Mouse (Mus musculus) liver, embryonic 14.5 days (tissue): ENCODE data around the gene Galnt2. TPM values are rescaled to one million over a fixed set of nuclear protein-coding genes. Genes with fewer than 3 reads are reported as not detected.

Source experiments
- ATAC-seq: fragments of 200-750 bp; cut with Nextera tagmentation; 2 replicates; pipeline ENCODE4 v1.8.0; 2017; ENCODE audit warnings: moderate number of reproducible peaks, mild to moderate bottlenecking, moderate library complexity; ENCODE audit not compliant: insufficient read depth
- DNase-seq, 3 experiments: peaks; one replicate each; pipeline ENCODE4 v3.0.0-alpha.2; 2012 to 2013; ENCODE audit warnings: low read depth in 3 of 3, low spot score in 3 of 3
- H3K27ac ChIP-seq: fragments of 300-500 bp; sonication (generic); 2 replicates; pipeline ENCODE4 v1.5.1; 2014; ENCODE audit warnings: moderate library complexity, mild to moderate bottlenecking, control low read depth, inconsistent platforms
- H3K27me3 ChIP-seq: fragments of 300-500 bp; sonication (generic); 2 replicates; pipeline ENCODE4 v1.6.1; 2014; ENCODE audit warnings: mild to moderate bottlenecking, low read length, moderate library complexity; ENCODE audit not compliant: control insufficient read depth, insufficient read depth
- H3K36me3 ChIP-seq: fragments of 300-500 bp; sonication (generic); replicated peaks from 2 replicates; pipeline ENCODE4 v1.6.1; 2014; ENCODE audit warnings: low read depth; ENCODE audit not compliant: control insufficient read depth, insufficient read depth
- H3K4me1 ChIP-seq, 2 experiments: fragments of 200-500 bp in 1 of 2; fragments of 300-500 bp in 1 of 2; sonication (generic) in 1 of 2; replicated peaks; 2 replicates each; pipeline ENCODE4 v1.6.1; 2012 to 2014; ENCODE audit warnings: antibody characterized with exemption in 1 of 2, inconsistent platforms in 1 of 2, low read length in 1 of 2; ENCODE audit not compliant: control insufficient read depth in 2 of 2, insufficient read depth in 2 of 2
- H3K4me2 ChIP-seq: fragments of 300-500 bp; sonication (generic); 2 replicates; pipeline ENCODE4 v1.6.1; 2014; ENCODE audit warnings: low read depth, mild to moderate bottlenecking, control low read depth, moderate library complexity
- H3K4me3 ChIP-seq, 2 experiments: fragments of 200-500 bp in 1 of 2; fragments of 300-500 bp in 1 of 2; sonication (generic) in 1 of 2; 2 replicates each; pipeline ENCODE4 v1.5.1; 2012 to 2014; ENCODE audit warnings: low read depth in 2 of 2, low read length in 2 of 2, mild to moderate bottlenecking in 2 of 2, control low read depth in 1 of 2, inconsistent platforms in 1 of 2, moderate library complexity in 1 of 2; ENCODE audit not compliant: insufficient read depth in 1 of 2
- H3K9ac ChIP-seq: fragments of 300-500 bp; sonication (generic); replicated peaks from 2 replicates; pipeline ENCODE4 v1.6.1; 2014; ENCODE audit warnings: mild to moderate bottlenecking, control low read depth, moderate library complexity
- H3K9me3 ChIP-seq: fragments of 300-500 bp; sonication (generic); 2 replicates; pipeline ENCODE4 v1.6.1; 2016; ENCODE audit warnings: low read length, mixed read lengths; ENCODE audit not compliant: control insufficient read depth
- CTCF ChIP-seq: IDR thresholded peaks from 2 replicates; pipeline ENCODE4 v1.5.1; 2016; ENCODE audit warnings: antibody characterized with exemption, low read depth, control low read depth
- EP300 ChIP-seq: IDR thresholded peaks from 2 replicates; pipeline ENCODE4 v1.6.1; 2016; ENCODE audit warnings: antibody characterized with exemption, low read depth
- WGBS: fragments of 180-500 bp; shearing (Covaris S2); extraction: QIAGEN DNeasy Blood & Tissue Kit; methylation state at CpG from one replicate; pipeline ENCODE4 v1.1.7; 2014; ENCODE audit not compliant: insufficient replicate concordance; 5-methylcytosine and 5-hydroxymethylcytosine counted together
- polyA plus RNA-seq, 2 experiments: library from polyadenylated mRNA; depleted of rRNA in 1 of 2; stranded (reverse) in 1 of 2; unstranded in 1 of 2; fragments of >200 nt; fragmentation: Nextera tagmentation in 1 of 2; extraction: Ambion mirVana in 1 of 2; gene quantifications; 2 replicates each; pipeline versions ENCODE4 v1.2.1 to v1.2.3; 2012 to 2014

The Galnt2 gene
- polyA plus RNA-seq, 2 experiments, result 6.6 to 19.2 TPM

DNA sequence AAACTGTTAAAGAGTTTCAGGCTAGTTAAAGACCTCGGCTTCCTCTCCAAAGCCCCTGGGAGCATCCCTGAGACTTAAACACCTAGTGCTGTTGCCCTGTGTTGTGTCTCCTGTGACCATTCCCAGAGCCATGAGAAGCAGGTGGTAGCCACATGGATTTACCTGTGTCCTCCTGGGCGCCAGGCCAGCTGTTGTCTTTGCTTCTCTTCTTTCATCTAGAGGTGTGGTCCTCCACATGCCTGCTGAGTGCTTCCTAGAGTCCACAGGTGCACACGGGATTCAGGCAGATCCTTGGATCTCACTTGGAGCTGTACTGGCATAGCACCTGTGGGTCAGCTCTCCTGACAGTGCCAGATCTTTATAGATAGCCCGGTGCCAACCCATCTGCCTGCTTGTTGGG is 36.0 kb downstream of the Galnt2 start:
- Histone ChIP-seq H3K36me3 (no peaks in the 10 kb centered on the region), H3K27ac (no peak overlapping the region), H3K4me3 (no peak overlapping the region), H3K27me3 (no peaks in the 10 kb centered on the region), H3K4me2 (no peak overlapping the region), H3K4me1 (peaks cover 0 to 20% of the 10 kb centered on the region in 2 experiments; a peak in 2 of 4 replicates), H3K9ac (no peak overlapping the region), H3K9me3 (no peaks in the 10 kb centered on the region)
- 66% methylated on average over 4 of the region's 4 CpGs for WGBS
- DNase-seq (no peak), ATAC-seq (no peak)
- TF ChIP-seq CTCF (no peak), EP300 (no peak)

DNA sequence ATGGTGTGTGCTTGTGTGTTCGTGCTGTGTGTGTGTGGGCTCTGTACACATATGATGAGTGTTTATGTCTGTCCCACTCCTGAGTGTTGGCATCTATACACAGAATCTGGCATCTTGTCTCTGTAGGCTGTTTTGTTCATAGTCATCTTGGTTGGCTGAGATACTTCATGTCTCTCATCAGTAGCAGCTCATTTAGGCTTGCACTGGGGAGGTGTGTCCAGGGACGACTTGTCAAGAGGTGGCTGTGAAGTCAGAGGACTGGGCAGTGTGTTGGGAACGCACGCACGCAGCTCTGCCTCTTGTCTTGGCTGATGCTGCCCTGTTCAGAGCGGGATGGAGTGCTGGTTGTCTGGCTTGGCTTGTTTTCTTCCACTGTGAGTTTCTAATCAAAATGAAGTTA is 39.3 kb downstream of the Galnt2 start:
- WGBS, result 68% methylated on average over 6 of the region's 6 CpGs
- Histone ChIP-seq H3K9ac (no peak overlapping the region), H3K4me1 (peaks cover 0 to 14% of the 10 kb centered on the region in 2 experiments; a peak in 3 of 4 replicates), H3K4me3 (no peak overlapping the region), H3K36me3 (no peaks in the 10 kb centered on the region), H3K9me3 (no peaks in the 10 kb centered on the region), H3K27me3 (no peaks in the 10 kb centered on the region), H3K27ac (no peak overlapping the region), H3K4me2 (no peak overlapping the region)
- DNase-seq, result no peak
- ATAC-seq, result no peak
- TF ChIP-seq EP300 (no peak), CTCF (no peak)

DNA sequence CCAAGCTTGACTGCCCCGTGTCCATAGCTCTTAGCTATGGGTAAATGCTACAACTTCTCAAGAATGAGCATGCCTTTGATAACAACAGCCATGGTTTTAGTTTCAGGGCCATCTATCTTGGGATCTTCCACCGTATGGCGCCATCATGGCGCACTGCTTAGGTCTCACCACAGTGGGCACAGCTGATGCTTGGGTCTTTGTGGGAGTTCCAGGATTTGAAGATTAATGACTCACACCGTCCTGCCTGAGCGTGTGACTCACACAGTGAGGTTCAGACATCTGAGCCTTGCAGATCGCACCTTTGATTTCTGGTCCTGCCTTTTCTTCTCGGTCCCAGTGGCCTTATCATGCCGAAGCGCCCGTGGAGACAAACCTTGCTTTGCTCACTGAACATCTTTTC is 39.7 kb downstream of the Galnt2 start:
- no peaks in the 10 kb centered on the region for H3K36me3 ChIP-seq
- H3K4me1 ChIP-seq, result peaks cover 0 to 13% of the 10 kb centered on the region in 2 experiments; a peak in 3 of 4 replicates
- H3K27me3 ChIP-seq, result no peaks in the 10 kb centered on the region
- H3K4me2 ChIP-seq, result no peak overlapping the region
- no peak for TF ChIP-seq EP300
- TF ChIP-seq CTCF, result no peak
- H3K9me3 ChIP-seq, result no peaks in the 10 kb centered on the region
- DNase-seq, result no peak
- no peak overlapping the region for H3K27ac ChIP-seq
- no peak overlapping the region for H3K9ac ChIP-seq
- 33% methylated on average over 11 of the region's 11 CpGs for whole genome bisulfite sequencing
- H3K4me3 ChIP-seq, result no peak overlapping the region
- ATAC-seq, result no peak

DNA sequence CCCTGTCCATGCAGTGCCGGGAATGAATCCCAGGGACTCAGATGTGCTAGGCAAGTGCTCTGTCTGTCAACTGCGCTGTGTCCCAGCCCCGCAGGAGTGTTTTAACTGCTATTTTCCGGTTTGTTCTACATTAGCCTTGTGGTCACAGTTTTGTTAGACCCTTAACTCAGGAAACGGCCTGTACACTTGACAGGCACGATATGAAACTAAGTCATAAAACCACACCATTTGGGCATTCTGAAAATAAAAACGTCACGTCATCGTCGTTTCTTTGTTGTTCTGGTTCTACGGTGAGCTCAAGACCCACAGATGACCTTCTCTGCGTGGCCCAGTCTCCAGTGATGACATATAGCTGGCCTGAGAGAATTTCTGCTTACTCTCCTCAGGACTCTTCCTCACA is 40.3 kb downstream of the Galnt2 start:
- Histone ChIP-seq H3K27ac (no peak overlapping the region), H3K36me3 (no peaks in the 10 kb centered on the region), H3K4me2 (no peak overlapping the region), H3K4me1 (peaks cover 0 to 11% of the 10 kb centered on the region in 2 experiments; a peak in 3 of 4 replicates), H3K4me3 (no peak overlapping the region), H3K9me3 (no peaks in the 10 kb centered on the region), H3K9ac (no peak overlapping the region), H3K27me3 (no peaks in the 10 kb centered on the region)
- WGBS, result 18% methylated on average over 12 of the region's 12 CpGs
- TF ChIP-seq CTCF, result no peak
- TF ChIP-seq EP300, result peak; percentile 20; the same call in 1 of the 2 replicates
- DNase-seq (no peak), ATAC-seq (0 out of 2 replicates have a peak, but pooled peaks have one; percentile 34)

DNA sequence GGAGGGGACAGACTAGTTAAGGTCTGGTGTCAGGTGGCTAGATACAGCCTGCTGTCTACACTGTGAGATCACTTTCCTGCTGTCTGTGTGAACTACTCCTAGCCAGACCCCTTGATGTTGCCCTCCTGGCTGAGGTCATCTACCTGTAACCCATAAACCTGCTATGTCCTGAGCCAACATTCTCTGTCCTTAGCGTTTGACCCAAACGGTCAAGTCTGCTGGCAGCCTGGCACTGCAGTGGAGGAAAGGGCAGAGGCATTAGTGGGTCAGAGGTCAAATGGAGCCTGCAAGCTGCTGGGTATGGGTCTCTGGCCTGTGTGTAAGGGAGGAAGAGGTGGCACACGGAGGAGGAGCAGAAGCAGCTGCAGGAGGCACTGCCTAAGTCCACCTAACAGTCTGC is 41.6 kb downstream of the Galnt2 start:
- no peak for TF ChIP-seq CTCF
- TF ChIP-seq EP300, result no peak
- ATAC-seq (no peak), DNase-seq (no peak)
- Histone ChIP-seq H3K36me3 (no peaks in the 10 kb centered on the region), H3K9me3 (no peaks in the 10 kb centered on the region), H3K9ac (no peak overlapping the region), H3K27me3 (no peaks in the 10 kb centered on the region), H3K27ac (no peak overlapping the region), H3K4me3 (no peak overlapping the region), H3K4me2 (no peak overlapping the region), H3K4me1 (peaks cover 0 to 11% of the 10 kb centered on the region in 2 experiments; a peak in 3 of 4 replicates)
- 52% methylated on average over 3 of the region's 3 CpGs for WGBS
